25 mouse cellular contexts compared by ENCODE assay signal in genomic region chr16:91879101-91879500, GRCm38 (mm10).
"Had no signal": no experiment of that assay in that cellular context is flagged by ENCODE, and none has a peak within 500 bp of the region (broad histone marks: within the 10 kb centered on the region; RNA-seq: fewer than 3 reads in every experiment).

No protein-coding gene starts in this region.

- H3K9me3 ChIP-seq: embryonic facial prominence, embryonic 10.5 days; embryonic facial prominence, embryonic 12.5 days; embryonic facial prominence, embryonic 15.5 days; forebrain, embryonic 12.5 days; forebrain, embryonic 13.5 days; forebrain, embryonic 15.5 days had no signal

- DNase-seq: cerebellum, adult 9-10 months; cerebellum, adult 9-11 months; cerebellum, postnatal 10 days; cerebellum, postnatal 14 days; cerebellum, postnatal 25 days; cerebellum, postnatal 36 days; embryo, embryonic 11 days; forebrain, postnatal 0 days; gastrocnemius, adult 2 months; gastrocnemius, postnatal 10 days; gastrocnemius, postnatal 14 days; gastrocnemius, postnatal 25 days; gastrocnemius, postnatal 36 days; heart, adult 11 months; heart, adult 18-20 months; heart, adult 2 months had no signal

- H3K4me3 ChIP-seq: embryonic facial prominence, embryonic 10.5 days; embryonic facial prominence, embryonic 12.5 days; embryonic facial prominence, embryonic 13.5 days; embryonic facial prominence, embryonic 15.5 days; erythroblast, embryonic 14.5 days; forebrain, embryonic 10.5 days; forebrain, embryonic 12.5 days; forebrain, embryonic 13.5 days; forebrain, embryonic 15.5 days; gastrocnemius, adult 2 months; heart, adult 2 months had no signal

- H3K9ac ChIP-seq: embryonic facial prominence, embryonic 12.5 days; embryonic facial prominence, embryonic 13.5 days; embryonic facial prominence, embryonic 15.5 days; forebrain, embryonic 12.5 days; forebrain, embryonic 13.5 days; forebrain, embryonic 15.5 days; forebrain, postnatal 0 days had no signal

- H3K4me2 ChIP-seq: embryonic facial prominence, embryonic 12.5 days; embryonic facial prominence, embryonic 13.5 days; embryonic facial prominence, embryonic 15.5 days; forebrain, embryonic 12.5 days; forebrain, embryonic 13.5 days; forebrain, embryonic 15.5 days had no signal

- H3K36me3 ChIP-seq: embryonic facial prominence, embryonic 12.5 days; embryonic facial prominence, embryonic 15.5 days had no signal

- H3K4me1 ChIP-seq: forebrain, embryonic 12.5 days; forebrain, embryonic 13.5 days had no signal

- H3K27me3 ChIP-seq: embryonic facial prominence, embryonic 12.5 days; embryonic facial prominence, embryonic 13.5 days; embryonic facial prominence, embryonic 15.5 days; forebrain, embryonic 12.5 days; forebrain, embryonic 13.5 days; forebrain, embryonic 15.5 days had no signal

- H3K27ac ChIP-seq: embryonic facial prominence, embryonic 10.5 days; embryonic facial prominence, embryonic 12.5 days; embryonic facial prominence, embryonic 13.5 days; embryonic facial prominence, embryonic 15.5 days; forebrain, embryonic 10.5 days; forebrain, embryonic 12.5 days; forebrain, embryonic 13.5 days; forebrain, embryonic 15.5 days; gastrocnemius, adult 2 months; heart, adult 2 months had no signal
